Mouse (Mus musculus) kidney, embryonic 16.5 days (tissue): Measurements from ENCODE around the gene Znhit3. TPM values are rescaled to one million over a fixed set of nuclear protein-coding genes. Genes with fewer than 3 reads are reported as not detected.
A peak's percentile ranks its signal among the peaks of the same experiment; 100 is the strongest.
"Not testable (repeated sequence)": the region's sequence is repeated elsewhere in the genome, so short reads cannot be mapped to it uniquely, and the experiment has no call there.

ENCODE experiments used
- ATAC-seq: fragments of 200-750 bp; cut with Nextera tagmentation; 2 replicates; pipeline ENCODE4 v1.8.0; 2017; ENCODE audit warnings: moderate TSS enrichment; ENCODE audit not compliant: low FRiP score, low TSS enrichment
- H3K27ac ChIP-seq: fragments of 300-500 bp; sonication (generic); 2 replicates; pipeline ENCODE4 v1.5.1; 2014; ENCODE audit warnings: low read length
- H3K27me3 ChIP-seq: fragments of 300-500 bp; sonication (generic); 2 replicates; pipeline ENCODE4 v1.6.1; 2014; ENCODE audit warnings: low read length, control low read depth, mixed read lengths; ENCODE audit not compliant: insufficient read depth
- H3K36me3 ChIP-seq: fragments of 300-500 bp; sonication (generic); 2 replicates; pipeline ENCODE4 v1.6.1; 2014; ENCODE audit warnings: low read length, control low read depth, mixed read lengths; ENCODE audit not compliant: insufficient read depth
- H3K4me1 ChIP-seq: fragments of 300-500 bp; sonication (generic); 2 replicates; pipeline ENCODE4 v1.6.1; 2014; ENCODE audit warnings: low read length, control low read depth, mixed read lengths; ENCODE audit not compliant: insufficient read depth
- H3K4me2 ChIP-seq: fragments of 300-500 bp; sonication (generic); replicated peaks from 2 replicates; pipeline ENCODE4 v1.6.1; 2014; ENCODE audit warnings: low read depth, low read length
- H3K4me3 ChIP-seq: fragments of 300-500 bp; sonication (generic); 2 replicates; pipeline ENCODE4 v1.5.1; 2014; ENCODE audit warnings: mild to moderate bottlenecking, low read length
- H3K9ac ChIP-seq: fragments of 300-500 bp; sonication (generic); replicated peaks from 2 replicates; pipeline ENCODE4 v1.6.1; 2014; ENCODE audit warnings: low read length
- H3K9me3 ChIP-seq: fragments of 300-500 bp; sonication (generic); 2 replicates; pipeline ENCODE4 v1.6.1; 2016; ENCODE audit warnings: low read length, control low read depth
- WGBS: fragments of 180-500 bp; shearing (Covaris S2); extraction: QIAGEN DNeasy Blood & Tissue Kit; methylation state at CpG from one replicate; pipeline ENCODE4 v1.1.7; 2014; 5-methylcytosine and 5-hydroxymethylcytosine counted together
- polyA plus RNA-seq: library from polyadenylated mRNA; unstranded; fragments of >200 nt; fragmentation: Nextera tagmentation; extraction: Ambion mirVana; gene quantifications from 2 replicates; pipeline ENCODE4 v1.2.1, GENCODE M21; 2015

Znhit3 gene
- polyA plus RNA-seq, 1 experiment from 2014 or later, result 57.6 TPM

DNA sequence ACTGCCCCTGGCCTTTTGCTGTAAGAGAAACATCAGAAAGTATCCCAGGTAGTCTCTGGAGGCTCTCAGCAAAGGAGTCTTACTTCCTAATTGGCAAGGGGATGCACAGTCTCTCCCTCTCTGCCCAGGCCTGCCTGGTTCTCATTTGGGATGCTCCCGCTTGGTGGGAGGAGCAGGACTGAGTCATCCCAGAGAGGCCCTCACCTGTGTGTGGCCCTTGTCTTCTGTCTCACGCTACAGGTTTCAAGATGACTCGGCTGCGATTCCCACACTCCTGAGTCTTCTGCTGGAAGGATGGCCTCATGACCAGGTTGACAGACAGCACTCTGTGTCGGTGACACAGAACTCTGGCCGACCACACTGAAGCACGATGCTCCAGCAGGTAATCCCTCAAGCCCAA is 33.8 kb downstream of the Znhit3 start:
- peaks cover 31% of the 10 kb centered on the region for H3K36me3 ChIP-seq
- 91% methylated on average over 7 of the region's 7 CpGs for WGBS
- ATAC-seq, result no peak
- H3K27me3 ChIP-seq, result no peaks in the 10 kb centered on the region
- H3K4me1 ChIP-seq, result peaks cover 20% of the 10 kb centered on the region
- no peaks in the 10 kb centered on the region for H3K9me3 ChIP-seq
- H3K4me3 ChIP-seq, result no peak overlapping the region
- no peak overlapping the region for H3K27ac ChIP-seq
- no peak overlapping the region for H3K4me2 ChIP-seq
- H3K9ac ChIP-seq, result no peak overlapping the region

DNA sequence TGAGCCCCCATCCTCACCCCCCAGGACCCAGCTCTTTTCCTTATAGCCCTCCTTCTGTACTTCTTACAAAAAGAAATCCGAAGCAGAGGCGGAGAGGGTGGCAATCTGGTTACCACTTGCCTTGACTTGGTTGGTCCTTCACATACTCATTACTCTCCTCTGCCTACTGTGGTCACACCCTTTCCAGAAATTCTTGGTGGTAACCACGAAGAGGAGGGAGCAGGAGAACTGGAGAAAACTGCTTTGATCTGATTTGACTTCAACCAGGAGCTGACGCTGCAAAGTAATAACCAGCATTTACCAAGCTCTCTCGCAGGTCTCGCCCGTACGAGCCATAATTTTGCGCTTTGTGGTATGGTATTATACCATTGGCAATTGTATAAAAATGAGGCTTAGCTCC is 35.2 kb downstream of the Znhit3 start:
- peaks cover 23% of the 10 kb centered on the region for H3K36me3 ChIP-seq
- peak overlapping the region; percentile 89 for H3K9ac ChIP-seq
- H3K9me3 ChIP-seq, result no peaks in the 10 kb centered on the region
- H3K27ac ChIP-seq, result peak overlapping the region; percentile 98
- H3K4me2 ChIP-seq, result peak overlapping the region; percentile 67
- ATAC-seq, result 0 out of 2 replicates have a peak, but pooled peaks have one; percentile 17
- H3K4me1 ChIP-seq, result peaks cover 20% of the 10 kb centered on the region
- WGBS, result 42% methylated on average over 9 of the region's 9 CpGs
- no peaks in the 10 kb centered on the region for H3K27me3 ChIP-seq
- H3K4me3 ChIP-seq, result peak overlapping the region; percentile 90

GRCm38 (mm10) chr11:84880465-84880961 is 35.7 kb downstream of the Znhit3 start:
- Histone ChIP-seq H3K4me2 (peak overlapping the region; percentile 67), H3K9me3 (no peaks in the 10 kb centered on the region), H3K9ac (peak overlapping the region; percentile 89), H3K36me3 (peaks cover 21% of the 10 kb centered on the region), H3K27ac (peak overlapping the region; percentile 98), H3K27me3 (no peaks in the 10 kb centered on the region), H3K4me1 (peaks cover 20% of the 10 kb centered on the region), H3K4me3 (peak overlapping the region; percentile 90)
- WGBS, result under 1% methylated on average over 23 of the region's 24 CpGs
- peak; percentile 76 for ATAC-seq

DNA sequence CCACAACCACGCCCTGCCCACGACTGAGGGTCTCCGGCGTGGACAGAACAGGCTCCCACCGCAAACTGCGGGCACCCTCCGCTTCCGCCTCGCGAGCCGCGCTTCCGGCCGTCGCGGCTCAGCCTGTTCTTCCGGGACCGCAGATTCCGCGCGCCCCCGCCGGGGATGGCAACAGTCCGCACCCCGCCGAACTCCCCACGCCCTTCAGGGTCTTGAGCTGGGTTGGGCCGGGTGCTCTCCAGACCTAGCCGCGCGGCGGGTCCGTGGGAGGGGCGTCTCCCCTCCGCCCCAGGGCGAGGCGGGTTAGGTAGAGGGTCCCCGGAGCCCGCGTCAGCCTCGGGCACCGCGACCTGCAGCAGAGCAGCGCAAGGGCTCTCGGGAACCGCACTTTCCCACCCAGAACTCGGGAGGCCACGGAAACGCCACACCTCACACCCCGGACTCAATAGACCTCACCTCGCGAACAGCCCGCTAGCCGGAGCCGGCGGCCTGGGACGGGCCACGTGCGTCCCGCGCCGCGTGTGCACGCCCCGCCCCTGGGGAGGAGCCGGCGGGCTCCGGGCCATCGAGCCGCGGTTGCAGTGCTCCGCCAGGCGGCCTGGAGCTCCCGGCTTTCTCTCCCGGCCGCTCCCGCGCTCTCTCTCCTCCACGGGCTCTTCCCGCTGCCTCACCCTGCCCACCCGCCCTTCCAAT is 36.2 kb downstream of the Znhit3 start, which contains the start of the genes Myo19 and Pigw:
Gene Myo19 (plus strand): TSS at position 377 of the 693 bp plus-strand sequence.
Gene Pigw (minus strand): TSS at position 514 of the 693 bp plus-strand sequence.
- Histone ChIP-seq H3K9me3 (no peaks in the 10 kb centered on the region), H3K4me2 (peak within 1 kb of the TSS; percentile 67), H3K4me1 (peaks cover 20% of the 10 kb centered on the region), H3K9ac (peak within 1 kb of the TSS; percentile 89), H3K27me3 (no peaks in the 10 kb centered on the region), H3K27ac (peak within 1 kb of the TSS; percentile 98), H3K4me3 (peak within 1 kb of the TSS; percentile 90), H3K36me3 (peaks cover 16% of the 10 kb centered on the region)
- under 1% methylated on average over 80 of the region's 81 CpGs for WGBS
- ATAC-seq, result peak; percentile 97

- Histone ChIP-seq H3K4me3 (peak overlapping the region; percentile 90), H3K4me2 (peak overlapping the region; percentile 67), H3K9ac (peak overlapping the region; percentile 89), H3K4me1 (peaks cover 20% of the 10 kb centered on the region), H3K36me3 (peaks cover 13% of the 10 kb centered on the region), H3K27me3 (no peaks in the 10 kb centered on the region), H3K9me3 (no peaks in the 10 kb centered on the region), H3K27ac (peak overlapping the region; percentile 98)
- ATAC-seq, result no peak
- 17% methylated on average over 7 of the region's 7 CpGs for WGBS
These were observed 37.0 kb downstream of the Znhit3 start for GRCm38 (mm10) chr11:84879007-84879771.

DNA sequence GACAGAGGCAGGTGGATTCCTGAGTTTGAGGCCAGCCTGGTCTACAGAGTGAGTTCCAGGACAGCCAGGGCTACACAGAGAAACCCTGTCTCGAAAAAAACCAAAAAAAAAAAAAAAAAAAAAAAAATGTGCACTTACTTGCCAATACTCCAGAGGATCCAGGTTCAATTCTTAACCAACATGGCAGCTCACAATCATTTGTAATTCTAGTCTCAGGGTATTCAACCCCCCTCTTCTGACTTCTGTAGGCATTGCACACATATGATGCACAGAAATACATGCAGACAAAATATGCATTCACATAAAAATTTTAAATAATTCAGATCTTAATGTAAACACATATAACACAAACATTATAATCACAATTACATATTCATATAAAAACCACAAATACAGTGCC is 40.1 kb downstream of the Znhit3 start:
- peaks cover 15% of the 10 kb centered on the region for H3K4me1 ChIP-seq
- H3K4me2 ChIP-seq, ATAC-seq, H3K27ac ChIP-seq, H3K36me3 ChIP-seq, H3K27me3 ChIP-seq, H3K4me3 ChIP-seq, H3K9me3 ChIP-seq, H3K9ac ChIP-seq: not testable (repeated sequence)
- WGBS, result no CpG with 5 or more reads among the region's 1 CpGs

DNA sequence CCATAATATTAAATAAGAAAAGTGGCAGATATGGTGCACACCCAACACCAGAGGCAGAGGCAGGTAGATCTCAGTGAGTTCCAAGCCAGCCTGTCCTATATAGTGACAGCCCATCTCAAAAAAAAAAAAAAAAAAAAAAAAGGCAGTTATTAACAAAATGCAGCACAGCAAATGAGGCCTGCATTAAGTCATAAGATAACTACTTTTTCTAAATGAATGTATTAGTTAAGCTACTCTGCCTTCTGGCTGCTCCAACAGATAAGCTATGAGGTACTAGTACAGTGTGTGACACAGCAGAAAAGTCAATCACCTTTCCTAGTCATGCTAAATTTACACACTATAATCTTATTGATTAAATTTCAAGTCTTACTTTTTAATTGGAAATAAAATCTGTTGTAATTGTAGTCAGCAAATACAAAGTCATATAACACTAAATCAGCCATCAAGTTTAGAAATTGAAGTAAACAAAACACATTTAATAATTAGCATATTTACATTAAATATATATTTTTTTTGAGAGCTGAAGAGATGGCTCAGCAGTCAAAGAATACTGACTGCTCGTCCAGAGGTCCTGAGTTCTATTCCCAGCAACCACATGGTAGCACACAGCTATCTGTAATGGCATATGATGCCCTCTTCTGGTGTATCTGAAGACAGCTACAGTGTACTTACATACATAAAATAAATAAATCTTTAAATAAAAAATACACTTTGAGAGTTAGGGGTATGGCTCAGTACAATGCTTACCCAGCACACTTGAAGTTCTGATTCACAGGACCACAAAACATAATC is 42.9 kb downstream of the Znhit3 start:
- H3K4me2 ChIP-seq, result no peak overlapping the region
- H3K9ac ChIP-seq, result no peak overlapping the region
- no peaks in the 10 kb centered on the region for H3K36me3 ChIP-seq
- ATAC-seq, result no peak
- H3K4me1 ChIP-seq, result peaks cover 11% of the 10 kb centered on the region; the same call in 1 of the 2 replicates
- no peaks in the 10 kb centered on the region for H3K27me3 ChIP-seq
- H3K27ac ChIP-seq, result no peak overlapping the region
- H3K9me3 ChIP-seq, result no peaks in the 10 kb centered on the region
- H3K4me3 ChIP-seq, result no peak overlapping the region
- 66% methylated on average over 1 of the region's 1 CpGs for WGBS

DNA sequence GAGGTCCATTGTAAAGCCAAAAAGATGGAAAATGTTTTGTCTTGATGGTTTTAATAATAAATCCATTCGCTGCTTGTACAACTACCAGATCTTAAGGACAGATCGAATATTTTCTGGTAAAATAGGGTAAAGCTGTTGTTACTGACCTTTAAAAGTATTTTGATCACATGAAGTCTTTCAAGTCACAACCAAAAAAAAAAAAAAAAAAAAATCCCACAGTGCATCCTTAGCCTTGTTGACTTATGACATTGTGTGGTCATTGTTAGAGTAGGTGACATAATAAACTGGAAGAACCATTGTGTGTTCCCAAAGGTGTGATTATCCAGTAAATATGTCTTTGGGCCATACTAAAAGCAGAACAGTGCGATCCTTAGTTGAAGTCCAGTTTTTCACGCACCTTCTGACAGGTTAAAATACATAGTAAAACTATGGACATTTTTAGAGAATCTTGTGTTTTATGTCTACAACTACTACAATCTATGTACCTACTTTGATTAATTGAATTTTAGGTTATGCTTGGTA is 44.6 kb downstream of the Znhit3 start:
- peaks cover 21% of the 10 kb centered on the region for H3K4me1 ChIP-seq
- H3K36me3 ChIP-seq, result no peaks in the 10 kb centered on the region
- ATAC-seq, result no peak
- peak overlapping the region; percentile 95 for H3K9ac ChIP-seq
- peak overlapping the region; percentile 97 for H3K4me3 ChIP-seq
- H3K9me3 ChIP-seq, result no peaks in the 10 kb centered on the region
- no peaks in the 10 kb centered on the region for H3K27me3 ChIP-seq
- peak overlapping the region; percentile 61 for H3K4me2 ChIP-seq
- H3K27ac ChIP-seq, result peak overlapping the region; percentile 99
- WGBS, result 70% methylated on average over 4 of the region's 4 CpGs

- Histone ChIP-seq H3K9me3 (no peaks in the 10 kb centered on the region), H3K4me3 (peak overlapping the region; percentile 97), H3K4me2 (peak overlapping the region; percentile 61), H3K4me1 (peaks cover 21% of the 10 kb centered on the region), H3K27me3 (no peaks in the 10 kb centered on the region), H3K27ac (peak overlapping the region; percentile 99), H3K9ac (peak overlapping the region; percentile 95), H3K36me3 (no peaks in the 10 kb centered on the region)
- ATAC-seq, result peak; percentile 52
- 2% methylated on average over 10 of the region's 10 CpGs for WGBS
These were observed 45.1 kb downstream of the Znhit3 start for GRCm38 (mm10) chr11:84871046-84871445.
